Mouse (Mus musculus): ENCODE measurements around the gene March2.

- TF ChIP-seq CTCF (conservative IDR thresholded peaks at IDR 0.05; ENCODE audit: low read length) (no peak), NANOG (IDR thresholded peaks at IDR 0.05; ENCODE audit: borderline replicate concordance, low read length) (no peak)
These were observed at the start of gene March2 for GRCm38 (mm10) chr17:33718384-33718881.

All from E14TG2a.4 (cell line).